Mouse (Mus musculus): ENCODE data around the gene Trank1.

DNA sequence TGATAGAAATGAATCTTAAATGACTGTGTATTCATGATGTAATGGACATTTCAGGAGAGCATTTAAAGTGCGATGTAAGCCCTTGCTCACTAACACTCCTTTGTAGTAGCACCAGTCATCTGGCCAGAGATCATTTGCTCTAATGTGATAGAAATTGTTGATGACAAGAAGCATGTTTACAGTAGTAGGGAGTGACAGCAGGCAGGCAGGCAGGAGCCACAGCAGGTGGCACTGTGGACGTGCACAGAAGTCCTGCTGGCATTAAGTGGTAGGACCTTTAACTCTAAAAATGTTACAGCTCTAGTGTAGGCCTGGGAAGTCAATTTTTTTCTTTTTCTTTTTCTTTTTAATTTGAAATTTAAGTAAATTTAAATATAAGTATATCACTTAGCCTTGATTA is 56.2 kb downstream of the Trank1 start:
- TF ChIP-seq POLR2A (IDR thresholded peaks at IDR 0.05; ENCODE audit: borderline replicate concordance, control insufficient read depth, low read depth, low read length) (no peak), CTCF (IDR thresholded peaks at IDR 0.05; ENCODE audit: control insufficient read depth, insufficient read depth, low read length) (no peak)

Data from bone marrow, adult 2 months (tissue).